ENCODE assay signal across 8 mouse cellular contexts in the genomic region with DNA sequence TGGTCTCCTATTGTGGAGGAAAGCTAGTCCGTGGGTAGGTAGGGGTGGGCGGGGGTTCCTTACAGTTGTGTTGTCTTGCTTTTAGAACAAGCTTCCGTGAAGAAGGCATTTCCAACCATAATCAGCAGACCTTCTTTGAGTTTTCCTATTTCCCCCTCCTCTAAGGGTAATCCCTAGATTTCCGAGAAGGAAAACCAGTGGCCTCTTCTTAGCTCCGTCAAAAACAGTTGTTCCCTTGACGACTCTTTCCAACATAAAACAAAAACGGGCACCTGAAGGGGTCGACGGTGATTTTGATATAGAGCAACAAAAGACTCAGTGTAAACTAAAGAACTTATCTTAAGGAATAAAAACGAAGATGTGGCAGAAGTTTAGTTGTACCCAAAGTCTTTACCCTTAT. TPM values are rescaled to one million over a fixed set of nuclear protein-coding genes. Genes with fewer than 3 reads are reported as not detected.
A peak's percentile ranks its signal among the peaks of the same experiment; 100 is the strongest.
DNase-seq lines count a peak whose midpoint lies in the region; ATAC-seq and TF ChIP-seq lines count a peak whose summit lies in the region.

No protein-coding gene starts in this region.

- H3K4me2 ChIP-seq in neural tube, embryonic 11.5 days (ENCODE audit: low read depth), result peak overlapping the region; percentile 66
- peak overlapping the region; percentile 94 for H3K4me2 ChIP-seq in liver, embryonic 11.5 days
- peak overlapping the region; percentile 65 for H3K4me2 ChIP-seq in stomach, postnatal 0 days (replicated peaks; ENCODE audit: low read depth)

- TF ChIP-seq CTCF in cerebellum, adult 2 months (IDR thresholded peaks at IDR 0.05; ENCODE audit: borderline replicate concordance, insufficient read depth, low read depth, low read length), result no peak
- no peak for TF ChIP-seq CTCF in stomach, postnatal 0 days (IDR thresholded peaks at IDR 0.05; ENCODE audit: low read depth)

- H3K4me3 ChIP-seq in cerebellum, adult 2 months (replicated peaks; ENCODE audit: insufficient read depth, low read depth, low read length), result peak overlapping the region; percentile 78
- H3K4me3 ChIP-seq in neural tube, embryonic 11.5 days (ENCODE audit: low read depth, low read length), result peak overlapping the region; percentile 47
- peak overlapping the region; percentile 64 for H3K4me3 ChIP-seq in liver, embryonic 11.5 days (ENCODE audit: low read depth, low read length)
- peak overlapping the region; percentile 41 for H3K4me3 ChIP-seq in stomach, postnatal 0 days (ENCODE audit: low read depth, low read length)

- TF ChIP-seq POLR2A in cerebellum, adult 2 months (IDR thresholded peaks at IDR 0.05; ENCODE audit: borderline replicate concordance, insufficient read depth, low read length), result no peak

- H3K27me3 ChIP-seq in cerebellum, adult 2 months (ENCODE audit: control insufficient read depth, insufficient read depth, low read length), result no peaks in the 10 kb centered on the region
- no peaks in the 10 kb centered on the region for H3K27me3 ChIP-seq in neural tube, embryonic 11.5 days (ENCODE audit: control insufficient read depth, insufficient read depth, low read length)
- H3K27me3 ChIP-seq in liver, embryonic 11.5 days (replicated peaks; ENCODE audit: control insufficient read depth, insufficient read depth, low read length), result no peaks in the 10 kb centered on the region
- H3K27me3 ChIP-seq in stomach, postnatal 0 days (ENCODE audit: control insufficient read depth, insufficient read depth, low read length), result no peaks in the 10 kb centered on the region

- TF ChIP-seq EP300 in stomach, postnatal 0 days (optimal IDR thresholded peaks at IDR 0.05), result no peak

- no peak for ATAC-seq in neural tube, embryonic 11.5 days (ENCODE audit: insufficient read depth, low FRiP score, low TSS enrichment)
- ATAC-seq in liver, embryonic 11.5 days (replicated peaks; ENCODE audit: low FRiP score), result no peak
- no peak for ATAC-seq in stomach, postnatal 0 days (ENCODE audit: low FRiP score, low TSS enrichment)

- H3K9me3 ChIP-seq in neural tube, embryonic 11.5 days (ENCODE audit: control insufficient read depth, low read length), result no peaks in the 10 kb centered on the region
- no peaks in the 10 kb centered on the region for H3K9me3 ChIP-seq in liver, embryonic 11.5 days (ENCODE audit: control insufficient read depth, low read length)
- no peaks in the 10 kb centered on the region for H3K9me3 ChIP-seq in stomach, postnatal 0 days (ENCODE audit: control insufficient read depth, low read length)

- H3K36me3 ChIP-seq in neural tube, embryonic 11.5 days (ENCODE audit: control insufficient read depth, insufficient read depth, low read length), result no peaks in the 10 kb centered on the region
- H3K36me3 ChIP-seq in liver, embryonic 11.5 days (ENCODE audit: control insufficient read depth, insufficient read depth, low read length), result no peaks in the 10 kb centered on the region
- H3K36me3 ChIP-seq in stomach, postnatal 0 days (ENCODE audit: control insufficient read depth, insufficient read depth, low read length), result no peaks in the 10 kb centered on the region

- WGBS in cerebellum, adult 2 months, result 6% methylated on average over 10 of the region's 10 CpGs
- WGBS in neural tube, embryonic 11.5 days, result 8% methylated on average over 10 of the region's 10 CpGs
- whole genome bisulfite sequencing in liver, embryonic 11.5 days, result 9% methylated on average over 10 of the region's 10 CpGs
- 3% methylated on average over 10 of the region's 10 CpGs for WGBS in stomach, postnatal 0 days

- H3K27ac ChIP-seq in cerebellum, adult 2 months (ENCODE audit: insufficient read depth, low read length), result peak overlapping the region; percentile 73; the same call in 1 of the 2 replicates
- peak overlapping the region; percentile 72 for H3K27ac ChIP-seq in neural tube, embryonic 11.5 days (ENCODE audit: low read depth, low read length)
- H3K27ac ChIP-seq in liver, embryonic 11.5 days (ENCODE audit: low read depth, low read length), result peak overlapping the region; percentile 98
- H3K27ac ChIP-seq in stomach, postnatal 0 days (replicated peaks), result peak overlapping the region; percentile 95

- DNase-seq in cerebellum, adult 2 months, result no peak
- DNase-seq in cerebellum, postnatal 25 days, result no peak
- no peak for DNase-seq in neural tube, embryonic 11.5 days (ENCODE audit: low spot score)
- DNase-seq in neural tube, embryonic 10.5 days (ENCODE audit: extremely low spot score, low spot score), result no peak
- DNase-seq in liver, embryonic 11.5 days (ENCODE audit: low spot score), result no peak
- no peak for DNase-seq in stomach, postnatal 0 days (ENCODE audit: low spot score)
- DNase-seq in left cerebral cortex, adult 18-20 months (ENCODE audit: low spot score in 2 of 2), result no peak
- no peak for DNase-seq in frontal cortex, postnatal 10 days (ENCODE audit: low spot score in 2 of 2)

- H3K4me1 ChIP-seq in cerebellum, adult 2 months (ENCODE audit: control insufficient read depth, insufficient read depth, low read length), result peaks cover 4% of the 10 kb centered on the region; the same call in 1 of the 2 replicates
- H3K4me1 ChIP-seq in neural tube, embryonic 11.5 days (ENCODE audit: control insufficient read depth, insufficient read depth, low read length), result no peaks in the 10 kb centered on the region; the same call in 1 of the 2 replicates
- peaks cover 15% of the 10 kb centered on the region for H3K4me1 ChIP-seq in liver, embryonic 11.5 days (replicated peaks; ENCODE audit: control insufficient read depth, insufficient read depth, low read length)
- no peaks in the 10 kb centered on the region for H3K4me1 ChIP-seq in stomach, postnatal 0 days (replicated peaks; ENCODE audit: control insufficient read depth, insufficient read depth)

- peak overlapping the region; percentile 64 for H3K9ac ChIP-seq in neural tube, embryonic 11.5 days (ENCODE audit: low read length)
- peak overlapping the region; percentile 76 for H3K9ac ChIP-seq in liver, embryonic 11.5 days (ENCODE audit: low read depth, low read length)
- H3K9ac ChIP-seq in stomach, postnatal 0 days (ENCODE audit: low read length), result peak overlapping the region; percentile 67

RNA-seq across cellular contexts. Expression of gene Nemf, which starts 5.0 kb away (rescaled TPM):
- 42.6 and 43.8 TPM in 2 replicates for polyA plus RNA-seq in cerebellum, adult 2 months (2012; rRNA removed)
- 80.3 and 82.1 TPM in 2 replicates for polyA plus RNA-seq in neural tube, embryonic 11.5 days (2014; fragmentation: Nextera tagmentation; extraction: Ambion mirVana)
- polyA plus RNA-seq in liver, embryonic 11.5 days (2014; fragmentation: Nextera tagmentation; extraction: Ambion mirVana), result 74.7 and 81.7 TPM in 2 replicates
- polyA plus RNA-seq in stomach, postnatal 0 days (2015; fragmentation: Nextera tagmentation; extraction: Ambion mirVana), result 46.5 and 50.0 TPM in 2 replicates
- 10 to 100 TPM; 47.3 to 49.0 TPM for total RNA-seq in left cerebral cortex, adult 18-20 months (2021)

RNA-seq across cellular contexts. Expression of gene Arf6, which starts 10.0 kb away (rescaled TPM):
- polyA plus RNA-seq in cerebellum, adult 2 months (2012; rRNA removed), result 67.3 and 67.6 TPM in 2 replicates
- polyA plus RNA-seq in neural tube, embryonic 11.5 days (2014; fragmentation: Nextera tagmentation; extraction: Ambion mirVana), result 52.4 and 55.8 TPM in 2 replicates
- 65.1 and 68.1 TPM in 2 replicates for polyA plus RNA-seq in liver, embryonic 11.5 days (2014; fragmentation: Nextera tagmentation; extraction: Ambion mirVana)
- polyA plus RNA-seq in stomach, postnatal 0 days (2015; fragmentation: Nextera tagmentation; extraction: Ambion mirVana), result 97.8 and 116 TPM in 2 replicates
- total RNA-seq in left cerebral cortex, adult 18-20 months (2021), result 10 to 100 TPM; 56.6 to 57.9 TPM

RNA-seq across cellular contexts. Expression of gene Gm9887, which starts 10.3 kb away (rescaled TPM):
- polyA plus RNA-seq in cerebellum, adult 2 months (2012; rRNA removed), result 0.33 and 0.61 TPM in 2 replicates
- polyA plus RNA-seq in neural tube, embryonic 11.5 days (2014; fragmentation: Nextera tagmentation; extraction: Ambion mirVana), result 1.4 and 1.6 TPM in 2 replicates
- polyA plus RNA-seq in liver, embryonic 11.5 days (2014; fragmentation: Nextera tagmentation; extraction: Ambion mirVana), result 1.3 and 1.7 TPM in 2 replicates
- polyA plus RNA-seq in stomach, postnatal 0 days (2015; fragmentation: Nextera tagmentation; extraction: Ambion mirVana), result 2.4 and 4.1 TPM in 2 replicates
- total RNA-seq in left cerebral cortex, adult 18-20 months (2021), result under 1 TPM; 0.65 to 0.80 TPM
